Mouse (Mus musculus) intestine, postnatal 0 days (tissue): Measurements from ENCODE around the gene Magi2. TPM values are rescaled to one million over a fixed set of nuclear protein-coding genes. Genes with fewer than 3 reads are reported as not detected.
A peak's percentile ranks its signal among the peaks of the same experiment; 100 is the strongest.

Source experiments
- ATAC-seq: fragments of 200-750 bp; cut with Nextera tagmentation; 2 replicates; pipeline ENCODE4 v1.8.0; 2017; ENCODE audit warnings: mild to moderate bottlenecking, moderate TSS enrichment, moderate library complexity
- H3K27ac ChIP-seq: fragments of 300-500 bp; sonication (generic); 2 replicates; pipeline ENCODE4 v1.5.1; 2014; ENCODE audit warnings: mild to moderate bottlenecking, low read depth, low read length, moderate library complexity
- H3K27me3 ChIP-seq: fragments of 300-500 bp; sonication (generic); replicated peaks from 2 replicates; pipeline ENCODE4 v1.6.1; 2014; ENCODE audit warnings: low read length, mixed read lengths; ENCODE audit not compliant: control insufficient read depth, insufficient read depth
- H3K36me3 ChIP-seq: fragments of 300-500 bp; sonication (generic); 2 replicates; pipeline ENCODE4 v1.6.1; 2014; ENCODE audit warnings: mild to moderate bottlenecking, moderate library complexity; ENCODE audit not compliant: control insufficient read depth, insufficient read depth
- H3K4me1 ChIP-seq: fragments of 300-500 bp; sonication (generic); replicated peaks from 2 replicates; pipeline ENCODE4 v1.6.1; 2014; ENCODE audit warnings: antibody characterized with exemption, low read length, mixed read lengths; ENCODE audit not compliant: control insufficient read depth, insufficient read depth
- H3K4me2 ChIP-seq: fragments of 300-500 bp; sonication (generic); replicated peaks from 2 replicates; pipeline ENCODE4 v1.6.1; 2014; ENCODE audit warnings: low read depth, mild to moderate bottlenecking, moderate library complexity
- H3K4me3 ChIP-seq: fragments of 300-500 bp; sonication (generic); 2 replicates; pipeline ENCODE4 v1.5.1; 2014; ENCODE audit warnings: low read depth, low read length
- H3K9ac ChIP-seq: fragments of 300-500 bp; sonication (generic); 2 replicates; pipeline ENCODE4 v1.6.1; 2014; ENCODE audit warnings: mild to moderate bottlenecking, low read depth, low read length
- H3K9me3 ChIP-seq: fragments of 300-500 bp; sonication (generic); 2 replicates; pipeline ENCODE4 v1.6.1; 2016; ENCODE audit warnings: mixed run types; ENCODE audit not compliant: control insufficient read depth
- CTCF ChIP-seq: sonication (generic); IDR thresholded peaks from 2 replicates; pipeline ENCODE4 v1.5.1; 2016; ENCODE audit warnings: low read depth, mild to moderate bottlenecking, control low read depth, antibody characterized with exemption, moderate library complexity
- WGBS: fragments of 180-500 bp; shearing (Covaris S2); extraction: QIAGEN DNeasy Blood & Tissue Kit; methylation state at CpG from one replicate; pipeline ENCODE4 v1.1.7; 2014; 5-methylcytosine and 5-hydroxymethylcytosine counted together
- polyA plus RNA-seq: library from polyadenylated mRNA; unstranded; fragments of >200 nt; fragmentation: Nextera tagmentation; extraction: Ambion mirVana; gene quantifications from 2 replicates; pipeline ENCODE4 v1.2.1, GENCODE M21; 2015

Magi2 gene
- polyA plus RNA-seq, 1 experiment from 2014 or later, result 1.0 TPM

GRCm38 (mm10) chr5:20653425-20654185, 1426.8 kb downstream of the Magi2 start:
- H3K27me3 ChIP-seq, result no peaks in the 10 kb centered on the region
- no peaks in the 10 kb centered on the region for H3K4me1 ChIP-seq
- no peak overlapping the region for H3K4me3 ChIP-seq
- no peaks in the 10 kb centered on the region for H3K36me3 ChIP-seq
- H3K9me3 ChIP-seq, result no peaks in the 10 kb centered on the region
- H3K9ac ChIP-seq, result no peak overlapping the region
- no peak overlapping the region for H3K27ac ChIP-seq
- peak; percentile 48 for TF ChIP-seq CTCF
- WGBS, result 57% methylated on average over 11 of the region's 11 CpGs
- no peak for ATAC-seq
- H3K4me2 ChIP-seq, result no peak overlapping the region

- no peaks in the 10 kb centered on the region for H3K9me3 ChIP-seq
- H3K4me2 ChIP-seq, result no peak overlapping the region
- no peak for ATAC-seq
- H3K27me3 ChIP-seq, result no peaks in the 10 kb centered on the region
- H3K9ac ChIP-seq, result no peak overlapping the region
- no peaks in the 10 kb centered on the region for H3K36me3 ChIP-seq
- 52% methylated on average over 10 of the region's 10 CpGs for WGBS
- H3K4me1 ChIP-seq, result no peaks in the 10 kb centered on the region
- no peak overlapping the region for H3K27ac ChIP-seq
- no peak for TF ChIP-seq CTCF
- H3K4me3 ChIP-seq, result no peak overlapping the region
Measured at GRCm38 (mm10) chr5:20654766-20655472, 1428.1 kb downstream of the Magi2 start.

GRCm38 (mm10) chr5:20657056-20657455, 1430.2 kb downstream of the Magi2 start:
- Histone ChIP-seq H3K4me1 (no peaks in the 10 kb centered on the region), H3K27ac (no peak overlapping the region), H3K9me3 (no peaks in the 10 kb centered on the region), H3K4me2 (no peak overlapping the region), H3K9ac (no peak overlapping the region), H3K27me3 (no peaks in the 10 kb centered on the region), H3K36me3 (no peaks in the 10 kb centered on the region), H3K4me3 (no peak overlapping the region)
- WGBS, result 80% methylated on average over 5 of the region's 5 CpGs
- ATAC-seq, result no peak
- TF ChIP-seq CTCF, result no peak

- Histone ChIP-seq H3K9me3 (no peaks in the 10 kb centered on the region), H3K4me3 (no peak overlapping the region), H3K4me2 (no peak overlapping the region), H3K27me3 (no peaks in the 10 kb centered on the region), H3K9ac (no peak overlapping the region), H3K27ac (no peak overlapping the region), H3K36me3 (no peaks in the 10 kb centered on the region), H3K4me1 (no peaks in the 10 kb centered on the region)
- no peak for TF ChIP-seq CTCF
- ATAC-seq, result no peak
- WGBS, result 89% methylated on average over 8 of the region's 8 CpGs
Measured at GRCm38 (mm10) chr5:20667601-20668000, 1440.8 kb downstream of the Magi2 start.

GRCm38 (mm10) chr5:20668736-20669355, 1442.0 kb downstream of the Magi2 start:
- Histone ChIP-seq H3K36me3 (no peaks in the 10 kb centered on the region), H3K4me1 (no peaks in the 10 kb centered on the region), H3K9ac (no peak overlapping the region), H3K27ac (no peak overlapping the region), H3K4me2 (no peak overlapping the region), H3K9me3 (no peaks in the 10 kb centered on the region), H3K4me3 (no peak overlapping the region), H3K27me3 (no peaks in the 10 kb centered on the region)
- ATAC-seq, result no peak
- no peak for TF ChIP-seq CTCF
- WGBS, result 84% methylated on average over 10 of the region's 10 CpGs

- WGBS, result 85% methylated on average over 5 of the region's 5 CpGs
Measured at GRCm38 (mm10) chr5:20669456-20669855, 1442.6 kb downstream of the Magi2 start.

More at GRCm38 (mm10) chr5:20669456-20669855, 1442.6 kb downstream of the Magi2 start:
- H3K27ac ChIP-seq, result no peak overlapping the region
- TF ChIP-seq CTCF, result no peak
- no peak for ATAC-seq
- no peak overlapping the region for H3K4me2 ChIP-seq
- no peaks in the 10 kb centered on the region for H3K36me3 ChIP-seq
- H3K9me3 ChIP-seq, result no peaks in the 10 kb centered on the region
- H3K9ac ChIP-seq, result no peak overlapping the region
- H3K4me1 ChIP-seq, result no peaks in the 10 kb centered on the region
- no peak overlapping the region for H3K4me3 ChIP-seq
- H3K27me3 ChIP-seq, result no peaks in the 10 kb centered on the region
